Mouse (Mus musculus): ENCODE measurements at regions not wholly inside any gene's neighbourhood (a gene's known extent, or its start where the extent isn't known, plus 50 kb on each side); places are given as distances from the start of the nearest gene placed in this dataset. TPM values are rescaled to one million over a fixed set of nuclear protein-coding genes. Genes with fewer than 3 reads are reported as not detected.

DNA sequence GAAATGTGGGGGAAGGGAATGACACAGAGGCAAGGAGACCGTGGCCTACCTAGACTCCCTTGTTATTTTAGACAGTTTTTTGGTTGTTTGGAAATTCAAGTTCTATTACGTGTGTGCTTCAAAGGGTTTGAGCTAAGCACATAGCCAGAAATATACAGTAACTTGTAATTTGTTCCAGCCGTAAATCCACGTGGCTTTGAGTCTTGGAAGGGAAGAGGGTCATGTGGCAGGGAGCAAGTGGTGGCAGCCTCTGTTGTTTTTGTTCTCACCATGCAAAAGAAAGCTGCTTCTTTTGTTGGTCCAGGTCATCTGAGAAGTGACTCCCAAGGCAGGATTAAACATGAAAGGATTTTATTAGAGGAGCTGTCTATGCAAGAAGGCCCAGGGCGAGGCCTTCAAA lies 153.1 kb downstream of the Snx13 start:
- H3K4me3 ChIP-seq (replicated peaks; ENCODE audit: low read depth, low read length): no peak overlapping the region
- no peak overlapping the region for H3K4me2 ChIP-seq (ENCODE audit: low read length)
- ATAC-seq (replicated peaks; ENCODE audit: low FRiP score, low read depth) (peak; percentile 54; the same call in 1 of the 2 replicates), DNase-seq (ENCODE audit: low spot score) (peak; percentile 55)
- H3K27ac ChIP-seq: no peak overlapping the region
- H3K4me1 ChIP-seq (replicated peaks; ENCODE audit: insufficient read depth, low read length): no peaks in the 10 kb centered on the region
- H3K9me3 ChIP-seq (replicated peaks; ENCODE audit: low read length): no peaks in the 10 kb centered on the region
- no peak overlapping the region for H3K9ac ChIP-seq (ENCODE audit: low read depth, low read length)
- no peaks in the 10 kb centered on the region for H3K36me3 ChIP-seq (ENCODE audit: insufficient read depth, low read length)
- WGBS: 39% methylated on average over 5 of the region's 5 CpGs
- no peaks in the 10 kb centered on the region for H3K27me3 ChIP-seq (ENCODE audit: insufficient read depth, low read length)
- no peak for TF ChIP-seq CTCF (IDR thresholded peaks at IDR 0.05; ENCODE audit: low read depth)

Small RNA genes in the stretch of these regions (microRNA-seq; reads per million reads assigned to microRNA genes)
- gene Gm44396: not detected
